Mouse (Mus musculus) stomach, embryonic 14.5 days (tissue): Measurements from ENCODE around the gene Cdc42ep1. TPM values are rescaled to one million over a fixed set of nuclear protein-coding genes. Genes with fewer than 3 reads are reported as not detected.
"Not testable (repeated sequence)": the region's sequence is repeated elsewhere in the genome, so short reads cannot be mapped to it uniquely, and the experiment has no call there.

Experiments used
- ATAC-seq: fragments of 200-750 bp; cut with Nextera tagmentation; 2 replicates; pipeline ENCODE4 v1.8.0; 2017; ENCODE audit warnings: low read depth, moderate TSS enrichment; ENCODE audit not compliant: insufficient number of reproducible peaks, insufficient read depth, low FRiP score
- H3K27ac ChIP-seq: fragments of 300-500 bp; sonication (generic); 2 replicates; pipeline ENCODE4 v1.5.1; 2014; ENCODE audit warnings: mild to moderate bottlenecking, low read length, moderate library complexity, mixed read lengths
- H3K27me3 ChIP-seq: fragments of 300-500 bp; sonication (generic); 2 replicates; pipeline ENCODE4 v1.6.1; 2014; ENCODE audit warnings: low read length, control low read depth, mixed read lengths; ENCODE audit not compliant: control insufficient read depth, insufficient read depth
- H3K36me3 ChIP-seq: fragments of 300-500 bp; sonication (generic); 2 replicates; pipeline ENCODE4 v1.6.1; 2014; ENCODE audit warnings: mild to moderate bottlenecking, control low read depth, low read length, moderate library complexity, mixed read lengths; ENCODE audit not compliant: control insufficient read depth, insufficient read depth
- H3K4me1 ChIP-seq: fragments of 300-500 bp; sonication (generic); 2 replicates; pipeline ENCODE4 v1.6.1; 2014; ENCODE audit warnings: low read length, control low read depth, mixed read lengths; ENCODE audit not compliant: control insufficient read depth, insufficient read depth
- H3K4me2 ChIP-seq: fragments of 300-500 bp; sonication (generic); replicated peaks from 2 replicates; pipeline ENCODE4 v1.6.1; 2014; ENCODE audit warnings: low read depth, low read length, control low read depth
- H3K4me3 ChIP-seq: fragments of 300-500 bp; sonication (generic); 2 replicates; pipeline ENCODE4 v1.5.1; 2014; ENCODE audit warnings: low read depth, low read length, control low read depth
- H3K9ac ChIP-seq: fragments of 300-500 bp; sonication (generic); replicated peaks from 2 replicates; pipeline ENCODE4 v1.6.1; 2014; ENCODE audit warnings: low read depth, mild to moderate bottlenecking, control low read depth, low read length, moderate library complexity, mixed read lengths
- H3K9me3 ChIP-seq: fragments of 300-500 bp; sonication (generic); 2 replicates; pipeline ENCODE4 v1.6.1; 2016; ENCODE audit warnings: low read depth, low read length, control low read depth; ENCODE audit not compliant: control insufficient read depth
- WGBS: fragments of 180-500 bp; shearing (Covaris S2); extraction: QIAGEN DNeasy Blood & Tissue Kit; methylation state at CpG from one replicate; pipeline ENCODE4 v1.1.7; 2014; 5-methylcytosine and 5-hydroxymethylcytosine counted together
- polyA plus RNA-seq: library from polyadenylated mRNA; unstranded; fragments of >200 nt; fragmentation: Nextera tagmentation; extraction: Ambion mirVana; gene quantifications from 2 replicates; pipeline ENCODE4 v1.2.1, GENCODE M21; 2014

Gene Cdc42ep1
- polyA plus RNA-seq, 1 experiment from 2014 or later: 40.7 TPM

GRCm38 (mm10) chr15:78841161-78841790 is 1.1 kb upstream of the Cdc42ep1 start:
- 64% methylated on average over 6 of the region's 6 CpGs for WGBS
- peaks cover 45% of the 10 kb centered on the region for H3K4me1 ChIP-seq
- ATAC-seq: no peak
- H3K4me3 ChIP-seq: no peak overlapping the region
- no peak overlapping the region for H3K27ac ChIP-seq
- no peaks in the 10 kb centered on the region for H3K36me3 ChIP-seq
- H3K9ac ChIP-seq: no peak overlapping the region
- H3K4me2 ChIP-seq: no peak overlapping the region
- H3K9me3 ChIP-seq: no peaks in the 10 kb centered on the region
- no peaks in the 10 kb centered on the region for H3K27me3 ChIP-seq

- Histone ChIP-seq H3K4me1 (peaks cover 48% of the 10 kb centered on the region), H3K4me2 (peak overlapping the region; percentile 78), H3K27ac (peak overlapping the region; percentile 91), H3K9ac (peak overlapping the region; percentile 89), H3K4me3 (peak overlapping the region; percentile 70), H3K36me3 (peaks cover 18% of the 10 kb centered on the region; the same call in 1 of the 2 replicates), H3K27me3 (no peaks in the 10 kb centered on the region), H3K9me3 (no peaks in the 10 kb centered on the region)
- 38% methylated on average over 21 of the region's 21 CpGs for WGBS
- no peak for ATAC-seq
Measured at GRCm38 (mm10) chr15:78843581-78844469, 1.4 kb downstream of the Cdc42ep1 start.

- ATAC-seq: peak; percentile 28; the same call in 1 of the 2 replicates
Measured at GRCm38 (mm10) chr15:78844791-78845190, 2.4 kb downstream of the Cdc42ep1 start.

GRCm38 (mm10) chr15:78845321-78845720 is 2.9 kb downstream of the Cdc42ep1 start:
- Histone ChIP-seq H3K4me2 (peak overlapping the region; percentile 78), H3K9ac (peak overlapping the region; percentile 18; the same call in 1 of the 2 replicates), H3K4me1 (peaks cover 36% of the 10 kb centered on the region), H3K4me3 (peak overlapping the region; percentile 70; the same call in 1 of the 2 replicates), H3K27me3 (no peaks in the 10 kb centered on the region), H3K9me3 (no peaks in the 10 kb centered on the region), H3K27ac (peak overlapping the region; percentile 91), H3K36me3 (peaks cover 27% of the 10 kb centered on the region; the same call in 1 of the 2 replicates)
- ATAC-seq: no peak
- WGBS: 47% methylated on average over 11 of the region's 11 CpGs

More at GRCm38 (mm10) chr15:78844791-78845190, 2.4 kb downstream of the Cdc42ep1 start:
- H3K36me3 ChIP-seq: peaks cover 27% of the 10 kb centered on the region; the same call in 1 of the 2 replicates
- no peaks in the 10 kb centered on the region for H3K9me3 ChIP-seq
- 26% methylated on average over 9 of the region's 9 CpGs for WGBS
- 0 out of 2 replicates have a peak overlapping the region, but pooled peaks have one; percentile 89 for H3K9ac ChIP-seq
- peak overlapping the region; percentile 78 for H3K4me2 ChIP-seq
- peak overlapping the region; percentile 70 for H3K4me3 ChIP-seq
- peak overlapping the region; percentile 91; the same call in 1 of the 2 replicates for H3K27ac ChIP-seq
- peaks cover 41% of the 10 kb centered on the region for H3K4me1 ChIP-seq
- no peaks in the 10 kb centered on the region for H3K27me3 ChIP-seq

- no peaks in the 10 kb centered on the region for H3K27me3 ChIP-seq
- peaks cover 36% of the 10 kb centered on the region for H3K4me1 ChIP-seq
- no peaks in the 10 kb centered on the region for H3K9me3 ChIP-seq
- WGBS: 63% methylated on average over 8 of the region's 8 CpGs
- peaks cover 27% of the 10 kb centered on the region; the same call in 1 of the 2 replicates for H3K36me3 ChIP-seq
- H3K27ac ChIP-seq: peak overlapping the region; percentile 91
- H3K4me3 ChIP-seq: 0 out of 2 replicates have a peak overlapping the region, but pooled peaks have one; percentile 70
- ATAC-seq: no peak
- no peak overlapping the region for H3K9ac ChIP-seq
- H3K4me2 ChIP-seq: peak overlapping the region; percentile 78
Measured at GRCm38 (mm10) chr15:78845867-78846266, 3.4 kb downstream of the Cdc42ep1 start.

- no peaks in the 10 kb centered on the region for H3K27me3 ChIP-seq
- 76% methylated on average over 8 of the region's 8 CpGs for WGBS
- H3K9me3 ChIP-seq: no peaks in the 10 kb centered on the region
- H3K36me3 ChIP-seq: peaks cover 27% of the 10 kb centered on the region; the same call in 1 of the 2 replicates
- H3K4me2 ChIP-seq: no peak overlapping the region
- ATAC-seq: no peak
- H3K27ac ChIP-seq: peak overlapping the region; percentile 91; the same call in 1 of the 2 replicates
- H3K4me3 ChIP-seq: no peak overlapping the region
- peaks cover 37% of the 10 kb centered on the region for H3K4me1 ChIP-seq
- no peak overlapping the region for H3K9ac ChIP-seq
Measured at GRCm38 (mm10) chr15:78846352-78846751, 3.9 kb downstream of the Cdc42ep1 start.

DNA sequence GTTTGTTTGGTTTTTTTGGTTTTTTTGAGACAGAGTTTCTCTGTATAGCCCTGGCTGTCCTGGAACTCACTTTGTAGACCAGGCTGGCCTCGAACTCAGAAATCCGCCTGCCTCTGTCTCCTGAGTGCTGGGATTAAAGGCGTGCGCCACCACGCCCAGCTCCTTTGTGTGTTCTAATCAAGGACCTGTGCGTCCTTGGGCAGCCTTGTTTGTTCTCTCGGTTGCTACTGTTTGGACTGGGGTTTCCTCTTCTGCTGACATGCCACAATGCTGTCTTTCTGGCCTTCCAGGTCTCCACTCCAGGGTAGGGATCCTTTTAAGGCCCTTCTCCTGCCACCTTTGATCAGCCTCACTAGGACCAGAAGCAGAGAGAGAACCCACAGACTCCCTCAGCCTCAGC is 4.4 kb downstream of the Cdc42ep1 start:
- H3K4me2 ChIP-seq, H3K27me3 ChIP-seq, H3K9me3 ChIP-seq, H3K4me3 ChIP-seq, H3K9ac ChIP-seq, ATAC-seq: not testable (repeated sequence)
- H3K36me3 ChIP-seq: peaks cover 27% of the 10 kb centered on the region; the same call in 1 of the 2 replicates
- 73% methylated on average over 7 of the region's 7 CpGs for WGBS
- H3K27ac ChIP-seq: peak overlapping the region; percentile 39; the same call in 1 of the 2 replicates
- peaks cover 36% of the 10 kb centered on the region for H3K4me1 ChIP-seq

DNA sequence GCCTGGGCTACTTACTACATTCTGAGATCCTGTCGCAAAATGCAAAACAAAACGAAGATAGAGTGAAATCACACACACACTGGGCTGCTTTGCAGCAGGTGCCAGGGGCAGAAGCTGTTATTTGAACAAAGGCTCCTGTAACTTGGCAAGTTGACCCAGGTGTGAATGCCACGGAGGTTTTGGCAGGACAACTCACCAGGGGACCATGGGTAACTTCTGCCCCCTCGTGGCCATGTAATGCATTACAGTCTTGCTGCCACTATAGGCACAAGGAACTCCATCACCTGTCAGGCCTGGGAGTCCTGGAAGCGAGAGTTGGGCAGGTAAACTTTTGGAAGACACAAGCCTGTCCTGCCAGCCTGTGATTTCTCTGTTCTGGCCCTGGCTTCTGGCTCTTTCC is 6.0 kb downstream of the Cdc42ep1 start:
- H3K36me3 ChIP-seq: peaks cover 27% of the 10 kb centered on the region; the same call in 1 of the 2 replicates
- H3K4me3 ChIP-seq: no peak overlapping the region
- no peak overlapping the region for H3K4me2 ChIP-seq
- ATAC-seq: no peak
- WGBS: 25% methylated on average over 5 of the region's 5 CpGs
- H3K9ac ChIP-seq: no peak overlapping the region
- H3K27ac ChIP-seq: peak overlapping the region; percentile 72; the same call in 1 of the 2 replicates
- peaks cover 35% of the 10 kb centered on the region for H3K4me1 ChIP-seq
- H3K9me3 ChIP-seq: no peaks in the 10 kb centered on the region
- H3K27me3 ChIP-seq: no peaks in the 10 kb centered on the region
